Mouse (Mus musculus) kidney, adult 2 months (tissue): ENCODE data around the gene Mal. TPM values are rescaled to one million over a fixed set of nuclear protein-coding genes. Genes with fewer than 3 reads are reported as not detected.
"Not testable (repeated sequence)": the region's sequence is repeated elsewhere in the genome, so short reads cannot be mapped to it uniquely, and the experiment has no call there.

Experiments
- DNase-seq: peaks from one replicate; pipeline ENCODE4 v3.0.0; 2021
- H3K27ac ChIP-seq: fragments of 200-500 bp; 2 replicates; pipeline ENCODE4 v1.5.1; 2012; ENCODE audit warnings: low read depth, low read length, control low read depth, inconsistent platforms; ENCODE audit not compliant: insufficient read depth
- H3K27me3 ChIP-seq: fragments of 200-500 bp; replicated peaks from 2 replicates; pipeline ENCODE4 v1.6.1; 2012; ENCODE audit warnings: mild to moderate bottlenecking, moderate library complexity, low read length, inconsistent platforms; ENCODE audit not compliant: control insufficient read depth, insufficient read depth
- H3K36me3 ChIP-seq: fragments of 200-500 bp; 2 replicates; pipeline ENCODE4 v1.6.1; 2012; ENCODE audit warnings: mild to moderate bottlenecking, moderate library complexity, low read length, inconsistent platforms; ENCODE audit not compliant: control insufficient read depth, insufficient read depth
- H3K4me1 ChIP-seq: fragments of 200-500 bp; 2 replicates; pipeline ENCODE4 v1.6.1; 2011; ENCODE audit warnings: low read length; ENCODE audit not compliant: control insufficient read depth, insufficient read depth
- H3K4me3 ChIP-seq: fragments of 200-500 bp; 2 replicates; pipeline ENCODE4 v1.5.1; 2011; ENCODE audit warnings: mild to moderate bottlenecking, low read depth, low read length, control low read depth; ENCODE audit not compliant: insufficient read depth
- CTCF ChIP-seq: fragments of 200-500 bp; conservative IDR thresholded peaks from 2 replicates; pipeline ENCODE4 v1.5.1; 2011; ENCODE audit warnings: low read depth, mild to moderate bottlenecking, control low read depth, low read length, moderate library complexity, mixed read lengths; ENCODE audit not compliant: insufficient read depth, insufficient read length
- POLR2A ChIP-seq: fragments of 200-500 bp; IDR thresholded peaks from one replicate; pipeline ENCODE4 v1.6.1; 2011; ENCODE audit warnings: low read depth, low read length, control low read depth
- WGBS: fragments of 180-500 bp; shearing (Covaris S2); methylation state at CpG from one replicate; pipeline ENCODE4 v1.1.7; 2018; 5-methylcytosine and 5-hydroxymethylcytosine counted together
- polyA plus RNA-seq: library from polyadenylated mRNA; depleted of rRNA; stranded (reverse); fragments of >200 nt; gene quantifications from 2 replicates; pipeline ENCODE4 v1.2.3, GENCODE M21; 2012

The Mal gene
- polyA plus RNA-seq, 1 experiment, result 91.2 TPM

DNA sequence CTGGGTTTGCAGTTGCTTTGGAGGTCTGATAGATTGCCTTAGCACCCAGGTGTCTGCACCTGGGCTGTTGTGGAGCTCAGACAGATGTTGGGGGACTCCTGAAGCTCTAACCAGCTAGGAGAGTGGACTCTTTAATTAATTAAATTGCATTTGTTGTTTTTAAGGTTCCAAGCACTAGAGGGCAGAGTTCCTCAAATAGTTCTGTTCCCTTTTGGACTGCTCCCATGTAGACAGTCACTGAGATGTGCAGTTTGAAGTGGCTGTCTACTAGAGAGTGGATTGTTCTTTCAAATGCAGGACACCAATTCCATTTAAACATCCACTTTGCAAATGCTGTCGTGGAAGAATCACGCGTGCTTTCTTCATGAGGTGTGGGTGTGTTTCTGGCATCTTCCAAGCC, 48.3 kb downstream of the Mal start:
- 36% methylated on average over 3 of the region's 3 CpGs for WGBS

DNA sequence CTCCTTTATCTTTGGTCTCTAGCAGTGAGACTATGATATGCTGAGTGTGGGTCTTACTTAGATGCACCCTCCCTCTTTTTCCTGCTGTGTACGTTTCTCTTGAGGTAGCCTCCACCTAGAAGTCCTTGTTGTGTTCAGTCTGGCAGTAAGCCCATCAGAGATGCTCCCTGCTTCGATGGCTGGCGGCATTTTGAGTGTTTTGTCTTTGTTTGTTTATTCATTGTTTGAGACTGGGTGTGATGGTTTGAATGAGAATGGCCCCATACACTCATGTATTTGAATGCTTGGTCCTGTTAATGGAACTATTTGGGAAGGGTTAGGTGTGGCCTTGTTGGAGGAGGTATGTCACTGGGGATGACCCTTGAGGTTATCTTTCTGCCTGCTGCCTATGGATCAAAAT, 51.3 kb downstream of the Mal start:
- no peak overlapping the region for H3K27ac ChIP-seq
- DNase-seq, result no peak
- TF ChIP-seq POLR2A (no peak), CTCF (no peak)
- H3K36me3 ChIP-seq, result peaks cover 4% of the 10 kb centered on the region
- H3K27me3 ChIP-seq, result no peaks in the 10 kb centered on the region
- H3K4me1 ChIP-seq, result peaks cover 3% of the 10 kb centered on the region; the same call in 1 of the 2 replicates
- WGBS, result 95% methylated on average over 3 of the region's 3 CpGs
- no peak overlapping the region for H3K4me3 ChIP-seq

More for the DNA sequence above, 48.3 kb downstream of the Mal start:
- peak overlapping the region; percentile 28 for H3K27ac ChIP-seq
- TF ChIP-seq POLR2A (no peak), CTCF (0 out of 2 replicates have a peak, but pooled peaks have one; percentile 2)
- peaks cover 3% of the 10 kb centered on the region; the same call in 1 of the 2 replicates for H3K4me1 ChIP-seq
- no peak overlapping the region for H3K4me3 ChIP-seq
- peaks cover 2% of the 10 kb centered on the region for H3K36me3 ChIP-seq
- H3K27me3 ChIP-seq, result no peaks in the 10 kb centered on the region
- peak; percentile 71 for DNase-seq

DNA sequence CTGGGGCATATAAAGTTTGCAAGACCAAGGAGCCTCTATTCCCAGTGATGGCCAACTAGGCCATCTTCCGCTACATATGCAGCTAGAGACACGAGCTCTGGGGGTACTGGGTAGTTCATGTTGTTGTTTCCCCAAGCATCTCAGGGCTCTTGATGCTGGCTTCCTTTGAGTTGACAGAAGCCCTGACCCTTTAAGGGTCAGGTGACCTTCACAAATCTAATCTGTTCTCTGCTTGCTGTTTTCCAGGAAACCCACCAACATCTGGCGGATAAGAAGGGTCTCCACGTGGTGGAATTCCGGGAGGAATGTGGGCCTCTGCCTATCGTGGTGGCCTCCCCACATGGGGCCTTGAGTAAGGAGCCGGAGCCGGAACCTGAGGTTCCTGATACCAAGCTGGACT, 53.1 kb downstream of the Mal start:
- not testable (repeated sequence) for H3K27ac ChIP-seq, H3K27me3 ChIP-seq, DNase-seq, H3K36me3 ChIP-seq, H3K4me3 ChIP-seq, H3K4me1 ChIP-seq
- 88% methylated on average over 6 of the region's 8 CpGs for WGBS

DNA sequence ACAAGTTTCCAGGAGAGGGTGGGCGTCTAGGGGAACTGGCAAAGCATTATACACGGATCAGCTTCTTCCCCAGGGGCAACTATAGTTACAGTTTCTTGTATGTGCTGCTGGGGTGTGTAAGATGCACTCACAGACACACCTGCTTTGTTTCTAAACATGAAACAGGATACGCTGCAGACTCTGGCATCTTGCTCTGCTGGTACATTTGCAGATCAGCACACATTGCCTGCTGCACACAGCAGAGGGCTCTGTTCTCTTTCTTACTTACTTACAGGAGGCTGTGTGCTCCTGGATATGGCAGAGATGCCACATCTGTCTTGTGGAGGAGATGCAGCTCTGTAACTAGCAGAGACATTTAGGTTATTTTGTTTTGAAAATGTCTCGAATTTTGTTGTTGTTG, 65.7 kb downstream of the Mal start:
- peaks cover 17% of the 10 kb centered on the region; the same call in 1 of the 2 replicates for H3K4me1 ChIP-seq
- H3K36me3 ChIP-seq, result no peaks in the 10 kb centered on the region
- TF ChIP-seq POLR2A (no peak), CTCF (peak; percentile 39; the same call in 1 of the 2 replicates)
- peak; percentile 38 for DNase-seq
- H3K4me3 ChIP-seq, result no peak overlapping the region
- H3K27me3 ChIP-seq, result no peaks in the 10 kb centered on the region
- no peak overlapping the region for H3K27ac ChIP-seq
- 59% methylated on average over 4 of the region's 4 CpGs for WGBS

DNA sequence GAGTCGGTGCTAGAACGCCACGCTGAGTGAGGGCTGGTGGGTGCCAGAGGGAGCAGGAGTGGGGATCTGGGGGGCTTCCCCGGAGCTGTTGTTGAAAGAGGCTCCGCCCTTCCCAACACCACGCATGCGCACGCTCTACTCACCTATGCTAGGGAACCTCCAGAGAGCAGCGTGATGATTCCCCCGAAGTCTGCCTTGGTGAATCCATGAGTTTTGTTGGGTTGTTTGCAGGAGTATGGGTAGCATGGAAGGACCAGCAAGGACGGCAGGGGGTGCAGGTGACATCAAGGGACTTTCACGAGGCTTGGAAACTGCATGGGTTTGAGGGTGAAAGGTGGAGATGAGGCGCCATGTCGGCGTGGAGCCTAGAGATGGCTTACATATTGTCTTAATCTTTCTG, 66.3 kb downstream of the Mal start:
- 71% methylated on average over 15 of the region's 15 CpGs for WGBS
- TF ChIP-seq CTCF (no peak), POLR2A (no peak)
- no peak overlapping the region for H3K27ac ChIP-seq
- DNase-seq, result no peak
- no peak overlapping the region; the same call in 1 of the 2 replicates for H3K4me3 ChIP-seq
- no peaks in the 10 kb centered on the region for H3K36me3 ChIP-seq
- H3K27me3 ChIP-seq, result no peaks in the 10 kb centered on the region
- H3K4me1 ChIP-seq, result peaks cover 17% of the 10 kb centered on the region; the same call in 1 of the 2 replicates

DNA sequence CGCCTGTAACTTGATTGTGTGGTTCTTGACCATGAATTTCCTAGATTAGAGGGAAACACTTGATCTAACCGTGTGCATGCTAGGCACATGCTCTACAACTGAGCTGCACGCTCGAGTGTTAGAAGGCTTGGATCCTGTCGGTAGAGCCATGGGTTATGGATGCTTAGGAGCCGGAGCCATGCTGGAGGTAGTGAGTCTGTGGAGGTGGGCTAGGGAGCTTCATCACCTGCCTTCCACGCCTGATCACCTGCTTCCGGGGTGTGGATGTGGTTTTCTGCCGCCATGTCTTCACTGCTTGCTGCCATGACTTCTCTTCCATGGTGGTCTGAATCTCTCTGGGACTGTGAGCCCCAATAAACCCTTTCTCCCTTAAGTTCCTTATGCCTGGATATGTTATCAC, 67.6 kb downstream of the Mal start:
- no peak for DNase-seq
- Histone ChIP-seq H3K27me3 (no peaks in the 10 kb centered on the region), H3K4me3 (no peak overlapping the region), H3K4me1 (peaks cover 17% of the 10 kb centered on the region; the same call in 1 of the 2 replicates), H3K36me3 (no peaks in the 10 kb centered on the region), H3K27ac (no peak overlapping the region)
- 92% methylated on average over 9 of the region's 9 CpGs for WGBS
- no peak for TF ChIP-seq POLR2A
- TF ChIP-seq CTCF, result no peak

DNA sequence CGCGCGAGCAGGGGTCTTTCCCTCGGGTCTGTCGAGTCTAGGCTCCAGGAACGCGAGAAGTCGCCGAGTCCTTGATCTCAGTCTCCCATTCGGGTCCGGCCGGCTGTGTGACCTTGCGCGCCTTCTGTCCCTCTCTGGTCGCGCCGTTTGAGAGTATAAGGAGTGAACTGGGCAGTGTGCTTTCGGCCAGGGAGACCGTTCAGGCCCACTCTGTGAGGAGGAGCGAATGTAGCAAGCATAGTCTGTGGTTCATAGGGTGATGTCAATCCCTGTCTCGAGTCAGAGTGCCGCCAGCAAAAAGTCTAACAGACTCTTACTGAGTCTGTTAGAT, 69.0 kb downstream of the Mal start:
- DNase-seq, result no peak

More for the DNA sequence above, 69.0 kb downstream of the Mal start:
- WGBS, result under 1% methylated on average over 22 of the region's 22 CpGs
- TF ChIP-seq POLR2A (no peak), CTCF (no peak)
- no peaks in the 10 kb centered on the region for H3K27me3 ChIP-seq
- H3K36me3 ChIP-seq, result no peaks in the 10 kb centered on the region
- peak overlapping the region; percentile 82 for H3K4me3 ChIP-seq
- peaks cover 17% of the 10 kb centered on the region; the same call in 1 of the 2 replicates for H3K4me1 ChIP-seq
- H3K27ac ChIP-seq, result peak overlapping the region; percentile 96
